Mouse (Mus musculus) thymus, postnatal 4 days (tissue): ENCODE measurements around the gene Fcgbp.
"Not testable (repeated sequence)": the region's sequence is repeated elsewhere in the genome, so short reads cannot be mapped to it uniquely, and the experiment has no call there.

Experiments used
- DNase-seq: peaks from one replicate; pipeline ENCODE4 v3.0.0; 2021

Gene Fcgbp

GRCm38 (mm10) chr7:28151584-28152221 lies 80.7 kb downstream of the Fcgbp start:
- DNase-seq, result peak; percentile 91

DNA sequence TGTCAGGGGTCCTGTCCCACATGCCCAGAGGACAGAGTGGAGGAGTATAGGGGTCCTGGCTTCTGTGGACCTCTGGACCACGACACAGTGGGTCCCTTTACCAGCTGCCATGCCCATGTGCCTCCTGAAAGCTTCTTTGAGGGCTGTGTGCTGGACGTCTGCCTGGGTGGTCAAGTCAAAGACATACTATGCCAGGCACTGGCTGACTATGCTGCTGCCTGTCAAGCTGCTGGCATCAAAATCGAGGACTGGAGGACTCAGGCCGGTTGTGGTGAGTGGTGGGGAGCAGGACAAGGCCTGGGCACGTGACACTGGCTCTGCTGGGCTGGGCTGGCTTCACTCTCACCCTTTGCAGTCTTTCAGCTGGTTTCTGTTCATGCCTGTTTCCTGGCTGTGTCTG lies 82.6 kb downstream of the Fcgbp start:
- DNase-seq, result not testable (repeated sequence)

DNA sequence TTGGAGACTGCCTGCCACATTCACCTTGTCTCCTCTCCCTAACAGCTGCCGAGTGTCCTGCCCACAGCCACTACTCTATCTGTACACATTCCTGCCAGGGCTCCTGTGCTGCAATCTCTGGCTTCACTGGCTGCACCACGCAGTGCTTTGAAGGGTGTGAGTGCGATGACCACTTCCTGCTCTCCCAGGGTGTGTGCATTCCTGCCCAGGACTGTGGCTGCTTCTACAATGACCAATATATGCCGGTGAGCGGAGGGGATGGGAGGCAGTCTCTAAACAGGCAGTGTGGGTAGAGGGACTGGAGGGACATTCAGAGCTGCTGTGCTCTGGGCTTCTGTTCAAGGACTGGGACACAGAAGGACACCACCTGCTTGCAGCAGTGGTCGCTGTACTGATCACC lies 88.3 kb downstream of the Fcgbp start:
- DNase-seq, result no peak

DNA sequence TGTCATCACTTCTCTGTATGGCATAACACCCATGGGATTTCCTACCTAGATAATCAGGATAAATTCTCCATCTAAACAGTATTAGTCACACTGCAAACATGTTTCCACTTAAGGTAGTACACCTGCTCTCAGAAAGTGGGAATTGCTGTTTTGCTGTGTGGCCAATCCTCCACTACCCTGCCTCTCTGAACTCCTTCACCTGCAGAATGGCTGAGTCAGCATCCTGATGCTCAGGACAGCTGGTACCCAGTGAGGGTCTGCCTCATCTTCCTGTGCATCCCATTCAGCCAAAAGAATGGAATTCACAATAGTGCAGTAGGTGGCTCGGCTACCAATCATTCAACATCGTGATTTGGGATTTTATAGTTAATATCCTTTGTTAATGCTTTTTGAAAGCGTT lies 88.9 kb downstream of the Fcgbp start:
- DNase-seq, result no peak

- no peak for DNase-seq
Observed at GRCm38 (mm10) chr7:28161163-28161749, 90.2 kb downstream of the Fcgbp start.

- peak; percentile 53 for DNase-seq
Observed at GRCm38 (mm10) chr7:28165406-28165805, 94.4 kb downstream of the Fcgbp start.

DNA sequence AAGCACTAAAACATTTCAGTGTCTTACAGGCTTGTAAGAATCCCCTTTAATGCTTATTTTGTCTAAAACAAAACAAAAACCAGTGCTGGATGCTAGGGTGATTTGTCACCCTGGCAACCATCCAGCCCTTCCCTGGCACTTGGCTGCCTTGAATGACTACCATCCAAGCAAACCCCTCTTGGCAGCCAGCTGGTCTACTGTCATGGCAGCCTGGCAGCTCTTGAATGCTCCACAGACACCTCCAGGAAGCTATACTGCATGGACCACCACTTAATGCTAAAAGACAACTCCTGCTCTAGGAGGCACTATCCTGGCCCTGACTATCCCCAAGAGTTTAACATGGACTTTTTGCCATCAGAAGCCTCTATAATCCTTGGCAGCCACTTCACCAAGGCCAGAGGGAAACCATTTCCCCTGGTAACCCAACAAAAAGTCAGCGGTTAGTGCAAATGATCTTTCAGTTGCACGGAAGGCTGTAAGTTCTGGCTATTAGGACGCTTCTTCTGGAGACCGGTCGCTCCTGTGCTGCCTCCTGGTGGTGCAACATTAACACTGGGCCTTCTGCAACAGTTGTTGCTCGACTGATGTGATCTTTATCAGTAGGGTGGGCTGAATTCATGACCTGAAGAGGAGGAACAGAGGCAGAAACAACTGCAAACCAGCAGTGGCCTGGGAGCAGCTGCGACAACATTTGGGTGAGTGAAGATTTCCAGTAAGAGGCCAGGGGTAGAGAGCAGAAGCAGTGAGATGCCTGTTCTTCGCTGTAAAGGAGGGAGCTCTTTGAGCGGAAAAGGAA lies 97.5 kb downstream of the Fcgbp start:
- DNase-seq, result peak; percentile 86

DNA sequence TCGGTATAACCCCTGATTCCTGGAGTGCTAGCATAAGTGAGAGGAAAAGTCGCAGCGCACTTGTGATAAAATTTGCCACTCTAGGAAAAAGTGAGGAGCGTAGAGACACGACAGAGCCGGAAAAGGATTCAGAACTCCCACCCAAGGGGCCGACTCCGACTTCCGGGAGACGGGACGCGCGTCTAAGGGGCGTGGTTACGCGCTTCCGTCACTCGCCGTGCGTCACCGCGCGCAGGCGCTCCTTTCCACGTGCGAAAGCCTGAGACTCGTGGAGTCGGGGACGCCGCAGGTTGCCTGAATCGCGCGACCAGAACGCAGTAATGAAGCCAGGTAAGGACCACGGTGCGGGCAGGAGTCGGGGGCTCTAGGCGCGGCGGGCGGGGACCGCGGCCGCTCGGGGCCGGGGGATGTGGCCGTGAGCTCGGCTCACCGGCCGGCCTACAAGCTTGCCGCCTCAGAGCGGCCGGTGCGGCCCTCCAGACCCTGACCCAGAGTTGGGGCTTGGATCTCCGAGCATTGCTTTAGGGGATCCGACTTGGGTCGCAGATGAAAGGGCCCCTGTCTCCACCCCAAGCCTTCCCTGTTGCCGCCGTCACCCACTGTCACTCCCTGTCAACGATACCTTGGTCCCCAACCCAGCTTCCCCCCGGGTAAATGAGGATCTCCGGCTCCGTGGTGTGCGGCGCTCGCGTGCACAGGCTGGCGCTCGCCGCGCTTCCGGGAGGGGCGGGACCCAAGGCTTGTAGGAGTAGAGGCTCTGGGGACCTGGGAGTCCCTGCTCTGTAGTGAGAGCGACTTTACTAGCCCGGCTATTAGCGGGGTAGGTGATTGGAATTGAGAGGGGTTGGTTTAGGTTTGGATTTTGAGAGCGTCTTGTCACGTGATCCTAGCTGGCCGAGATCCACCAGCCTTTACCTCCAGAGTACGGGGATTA lies 98.7 kb downstream of the Fcgbp start, which contains the start of gene Fbl:
TSS of gene Fbl (plus strand) at position 222 of the 934 bp plus-strand sequence.
- peak; percentile 93 for DNase-seq
